Mouse (Mus musculus): ENCODE results near the gene Gm21671. TPM values are rescaled to one million over a fixed set of nuclear protein-coding genes. Genes with fewer than 3 reads are reported as not detected.
"Not testable (repeated sequence)": the region's sequence is repeated elsewhere in the genome, so short reads cannot be mapped to it uniquely, and the experiment has no call there.

Gm21671 gene
- polyA plus RNA-seq (2012; rRNA removed) = 0.07 and 0.10 TPM in 2 replicates

- DNase-seq (ENCODE audit: low spot score) = not testable (repeated sequence)
These were observed at the start of gene Gm21671 for GRCm38 (mm10) chr5:25954317-25954716. Gm21671 (minus strand) TSS chr5:25954417.

- not testable (repeated sequence) for DNase-seq (ENCODE audit: low spot score)
These were observed 34.3 kb upstream of the Gm21671 start, which contains the start of gene Gm21698 for GRCm38 (mm10) chr5:25988550-25988949. Gm21698 (minus strand) TSS chr5:25988650.

- DNase-seq (ENCODE audit: low spot score) = not testable (repeated sequence)
These were observed 18.3 kb upstream of the Gm21671 start, which contains the start of gene Gm21680 for GRCm38 (mm10) chr5:25972563-25972962. Gm21680 (minus strand) TSS chr5:25972663.

GRCm38 (mm10) chr5:25957050-25957449, 2.8 kb upstream of the Gm21671 start:
- DNase-seq (ENCODE audit: low spot score) = not testable (repeated sequence)

- DNase-seq (ENCODE audit: low spot score) = not testable (repeated sequence)
These were observed 2.4 kb upstream of the Gm21671 start for GRCm38 (mm10) chr5:25956611-25957010.

GRCm38 (mm10) chr5:25945391-25945790, 8.8 kb downstream of the Gm21671 start:
- not testable (repeated sequence) for DNase-seq (ENCODE audit: low spot score)

GRCm38 (mm10) chr5:25942281-25942680, 11.9 kb downstream of the Gm21671 start, which contains the start of gene Gm21663:
Gm21663 (minus strand) TSS chr5:25942381.
- not testable (repeated sequence) for DNase-seq (ENCODE audit: low spot score)

Other genes with a start within 250 kb of the Gm21671 start
- 4.0 and 4.5 TPM in 2 replicates for gene Xrcc2, start 248.6 kb downstream of the Gm21671 start, polyA plus RNA-seq (2012; rRNA removed)
- gene Actr3b, start 194.4 kb downstream of the Gm21671 start, polyA plus RNA-seq (2012; rRNA removed) = 12.1 and 13.2 TPM in 2 replicates
- gene Gm21663, start 12.0 kb downstream of the Gm21671 start, polyA plus RNA-seq (2012; rRNA removed) = not detected in 2 replicates
- gene Gm21680, start 18.2 kb upstream of the Gm21671 start, polyA plus RNA-seq (2012; rRNA removed) = not detected in 2 replicates
- gene Gm21698, start 34.2 kb upstream of the Gm21671 start, polyA plus RNA-seq (2012; rRNA removed) = not detected in 2 replicates
- gene Gm1979, start 50.4 kb upstream of the Gm21671 start, polyA plus RNA-seq (2012; rRNA removed) = 0.21 TPM in 1 of 2 replicates, not detected in the other
- gene Gm5862, start 68.5 kb upstream of the Gm21671 start, polyA plus RNA-seq (2012; rRNA removed) = not detected in 2 replicates
- gene Speer4a, start 85.1 kb upstream of the Gm21671 start, polyA plus RNA-seq (2012; rRNA removed) = 0.25 and 0.35 TPM in 2 replicates
- 0.03 and 0.04 TPM in 2 replicates for gene Gm7347, start 104.2 kb upstream of the Gm21671 start, polyA plus RNA-seq (2012; rRNA removed)
- gene Gm10471, start 134.9 kb upstream of the Gm21671 start, polyA plus RNA-seq (2012; rRNA removed) = 0.01 and 0.03 TPM in 2 replicates
- not detected in 2 replicates for gene 5031410I06Rik, start 150.9 kb upstream of the Gm21671 start, polyA plus RNA-seq (2012; rRNA removed)
- 0.03 TPM in 1 of 2 replicates, not detected in the other for gene Gm10220, start 167.0 kb upstream of the Gm21671 start, polyA plus RNA-seq (2012; rRNA removed)